Mouse (Mus musculus) intestine, embryonic 15.5 days (tissue): ENCODE data around the gene Arhgap44. TPM values are rescaled to one million over a fixed set of nuclear protein-coding genes. Genes with fewer than 3 reads are reported as not detected.
A peak's percentile ranks its signal among the peaks of the same experiment; 100 is the strongest.

Experiments
- ATAC-seq: fragments of 200-750 bp; cut with Nextera tagmentation; 2 replicates; pipeline ENCODE4 v1.8.0; 2017; ENCODE audit warnings: moderate TSS enrichment, moderate library complexity
- H3K27ac ChIP-seq: fragments of 300-500 bp; sonication (generic); 2 replicates; pipeline ENCODE4 v1.5.1; 2015; ENCODE audit warnings: mild to moderate bottlenecking, inconsistent platforms
- H3K27me3 ChIP-seq: fragments of 300-500 bp; sonication (generic); replicated peaks from 2 replicates; pipeline ENCODE4 v1.6.1; 2015; ENCODE audit warnings: inconsistent platforms
- H3K36me3 ChIP-seq: fragments of 300-500 bp; sonication (generic); 2 replicates; pipeline ENCODE4 v1.6.1; 2015; ENCODE audit warnings: inconsistent platforms
- H3K4me1 ChIP-seq: fragments of 300-500 bp; sonication (generic); replicated peaks from 2 replicates; pipeline ENCODE4 v1.6.1; 2015; ENCODE audit warnings: inconsistent platforms
- H3K4me2 ChIP-seq: fragments of 300-500 bp; sonication (generic); replicated peaks from 2 replicates; pipeline ENCODE4 v1.6.1; 2015; ENCODE audit warnings: mild to moderate bottlenecking, inconsistent platforms
- H3K4me3 ChIP-seq: fragments of 300-500 bp; sonication (generic); replicated peaks from 2 replicates; pipeline ENCODE4 v1.5.1; 2015; ENCODE audit warnings: inconsistent platforms
- H3K9ac ChIP-seq: fragments of 300-500 bp; sonication (generic); 2 replicates; pipeline ENCODE4 v1.6.1; 2015; ENCODE audit warnings: inconsistent platforms
- H3K9me3 ChIP-seq: fragments of 300-500 bp; sonication (generic); 2 replicates; pipeline ENCODE4 v1.6.1; 2016; ENCODE audit warnings: inconsistent platforms
- WGBS: fragments of 180-500 bp; shearing (Covaris S2); methylation state at CpG from one replicate; pipeline ENCODE4 v1.1.7; 2015; 5-methylcytosine and 5-hydroxymethylcytosine counted together
- polyA plus RNA-seq: library from polyadenylated mRNA; unstranded; fragments of >200 nt; fragmentation: Nextera tagmentation; extraction: Ambion mirVana; gene quantifications from 2 replicates; pipeline ENCODE4 v1.2.1, GENCODE M21; 2015

Gene Arhgap44
- polyA plus RNA-seq, 1 experiment from 2014 or later = 4.9 TPM

GRCm38 (mm10) chr11:64978720-64979488, 183.9 kb downstream of the Arhgap44 start, which contains the start of gene Elac2:
TSS of gene Elac2 (plus strand) at chr11:64979038.
- Histone ChIP-seq H3K27ac (no peak within 1 kb of the TSS), H3K4me3 (peak within 1 kb of the TSS; percentile 73)

GRCm38 (mm10) chr11:64972418-64972817, 190.3 kb downstream of the Arhgap44 start:
- Histone ChIP-seq H3K4me3 (no peak overlapping the region), H3K9ac (no peak overlapping the region), H3K9me3 (no peaks in the 10 kb centered on the region), H3K27ac (no peak overlapping the region), H3K4me2 (no peak overlapping the region), H3K4me1 (peaks cover 9% of the 10 kb centered on the region; the same call in 1 of the 2 replicates), H3K36me3 (no peaks in the 10 kb centered on the region), H3K27me3 (no peaks in the 10 kb centered on the region)
- ATAC-seq = no peak
- WGBS = 61% methylated on average over 2 of the region's 2 CpGs

More at GRCm38 (mm10) chr11:64978720-64979488, 183.9 kb downstream of the Arhgap44 start, which contains the start of gene Elac2:
- peak within 1 kb of the TSS; percentile 68 for H3K9ac ChIP-seq
- H3K9me3 ChIP-seq = no peaks in the 10 kb centered on the region
- WGBS = under 1% methylated on average over 65 of the region's 65 CpGs
- H3K4me1 ChIP-seq = peaks cover 9% of the 10 kb centered on the region
- H3K4me2 ChIP-seq = peak within 1 kb of the TSS; percentile 68
- ATAC-seq = peak; percentile 100
- no peaks in the 10 kb centered on the region for H3K27me3 ChIP-seq
- peaks cover 15% of the 10 kb centered on the region; the same call in 1 of the 2 replicates for H3K36me3 ChIP-seq

DNA sequence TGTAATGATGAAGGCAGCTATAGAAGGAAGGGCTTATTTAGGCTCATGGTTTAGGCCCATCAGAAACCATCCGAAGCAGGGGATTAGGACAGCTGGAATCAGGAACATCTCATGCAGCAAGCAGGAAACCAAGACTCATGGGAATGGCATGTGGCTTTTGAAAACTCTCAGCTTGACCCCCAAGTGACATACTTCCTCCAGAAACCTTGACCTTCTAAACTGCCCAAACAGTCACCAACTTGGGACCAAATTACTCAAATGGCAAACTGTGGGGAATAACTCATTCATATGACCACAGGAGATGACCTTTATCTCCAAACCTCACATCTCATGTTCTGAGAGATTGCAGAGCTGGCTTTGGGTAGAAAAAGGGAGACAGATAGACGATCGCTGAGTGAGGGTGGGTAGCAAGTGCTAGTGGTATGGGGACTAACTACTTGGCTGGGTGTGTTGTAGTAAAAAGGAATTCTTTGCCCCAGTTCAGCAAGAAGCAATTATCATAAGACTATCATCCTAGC, 191.2 kb downstream of the Arhgap44 start:
- no peak overlapping the region for H3K4me3 ChIP-seq
- H3K36me3 ChIP-seq = no peaks in the 10 kb centered on the region
- peaks cover 9% of the 10 kb centered on the region; the same call in 1 of the 2 replicates for H3K4me1 ChIP-seq
- ATAC-seq = no peak
- whole genome bisulfite sequencing = 74% methylated on average over 3 of the region's 3 CpGs
- no peaks in the 10 kb centered on the region for H3K27me3 ChIP-seq
- no peaks in the 10 kb centered on the region for H3K9me3 ChIP-seq
- H3K9ac ChIP-seq = no peak overlapping the region
- H3K27ac ChIP-seq = no peak overlapping the region
- no peak overlapping the region for H3K4me2 ChIP-seq

DNA sequence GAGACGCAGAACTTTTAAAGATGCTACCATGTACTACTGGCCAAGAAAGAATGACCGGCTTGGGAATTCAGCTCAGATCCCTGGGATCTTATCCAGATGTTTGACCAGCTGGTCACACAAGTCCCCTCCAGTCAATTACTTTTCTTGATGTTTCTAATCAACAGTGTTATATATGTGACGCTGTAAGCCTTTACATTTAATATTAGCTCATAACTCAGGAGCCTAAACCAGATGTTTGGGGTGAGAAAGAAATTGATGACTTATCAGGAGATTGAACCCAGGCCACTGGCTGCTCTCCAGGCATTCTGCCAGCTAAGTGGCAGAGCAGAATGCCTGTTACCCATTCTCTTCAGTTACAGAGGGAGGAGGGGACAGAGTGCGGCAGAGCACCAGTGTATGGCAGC, 193.8 kb downstream of the Arhgap44 start:
- H3K27ac ChIP-seq = no peak overlapping the region
- ATAC-seq = peak; percentile 43; the same call in 1 of the 2 replicates
- no peak overlapping the region for H3K9ac ChIP-seq
- no peaks in the 10 kb centered on the region for H3K27me3 ChIP-seq
- H3K4me2 ChIP-seq = no peak overlapping the region
- H3K4me1 ChIP-seq = peaks cover 9% of the 10 kb centered on the region; the same call in 1 of the 2 replicates
- no peaks in the 10 kb centered on the region for H3K9me3 ChIP-seq
- H3K36me3 ChIP-seq = no peaks in the 10 kb centered on the region
- H3K4me3 ChIP-seq = no peak overlapping the region
- WGBS = 41% methylated on average over 4 of the region's 4 CpGs

- H3K4me1 ChIP-seq = peaks cover 9% of the 10 kb centered on the region; the same call in 1 of the 2 replicates
- no peaks in the 10 kb centered on the region for H3K27me3 ChIP-seq
- WGBS = 8% methylated on average over 3 of the region's 3 CpGs
- H3K4me2 ChIP-seq = no peak overlapping the region
- peak; percentile 81 for ATAC-seq
- H3K4me3 ChIP-seq = no peak overlapping the region
- no peaks in the 10 kb centered on the region for H3K36me3 ChIP-seq
- no peak overlapping the region for H3K27ac ChIP-seq
- H3K9me3 ChIP-seq = no peaks in the 10 kb centered on the region
- no peak overlapping the region for H3K9ac ChIP-seq
Measured at GRCm38 (mm10) chr11:64968507-64968906, 194.3 kb downstream of the Arhgap44 start.

DNA sequence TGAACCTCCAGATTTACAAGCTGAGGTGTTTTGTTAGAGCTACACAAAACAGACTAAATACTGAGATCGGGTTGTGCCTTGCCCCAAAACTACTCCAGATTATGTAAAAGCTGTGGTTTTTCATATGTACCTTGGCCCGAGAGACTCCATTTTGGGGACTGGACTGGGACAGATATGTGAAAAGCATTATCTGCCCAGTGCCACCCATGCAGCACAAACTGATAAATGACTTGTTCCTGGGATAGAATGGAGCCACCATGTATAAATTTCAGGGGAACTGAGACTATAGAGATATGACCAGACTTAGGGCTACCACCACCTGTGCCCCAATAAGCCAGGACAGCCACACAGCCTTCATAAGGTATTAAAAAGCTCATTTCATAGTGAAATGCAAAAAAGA, 200.1 kb downstream of the Arhgap44 start:
- Histone ChIP-seq H3K4me2 (no peak overlapping the region), H3K4me1 (peaks cover under 1% of the 10 kb centered on the region; the same call in 1 of the 2 replicates), H3K36me3 (no peaks in the 10 kb centered on the region), H3K27ac (no peak overlapping the region), H3K4me3 (no peak overlapping the region), H3K9me3 (no peaks in the 10 kb centered on the region), H3K27me3 (no peaks in the 10 kb centered on the region), H3K9ac (no peak overlapping the region)
- WGBS = 91% methylated on average over 2 of the region's 2 CpGs
- ATAC-seq = no peak

DNA sequence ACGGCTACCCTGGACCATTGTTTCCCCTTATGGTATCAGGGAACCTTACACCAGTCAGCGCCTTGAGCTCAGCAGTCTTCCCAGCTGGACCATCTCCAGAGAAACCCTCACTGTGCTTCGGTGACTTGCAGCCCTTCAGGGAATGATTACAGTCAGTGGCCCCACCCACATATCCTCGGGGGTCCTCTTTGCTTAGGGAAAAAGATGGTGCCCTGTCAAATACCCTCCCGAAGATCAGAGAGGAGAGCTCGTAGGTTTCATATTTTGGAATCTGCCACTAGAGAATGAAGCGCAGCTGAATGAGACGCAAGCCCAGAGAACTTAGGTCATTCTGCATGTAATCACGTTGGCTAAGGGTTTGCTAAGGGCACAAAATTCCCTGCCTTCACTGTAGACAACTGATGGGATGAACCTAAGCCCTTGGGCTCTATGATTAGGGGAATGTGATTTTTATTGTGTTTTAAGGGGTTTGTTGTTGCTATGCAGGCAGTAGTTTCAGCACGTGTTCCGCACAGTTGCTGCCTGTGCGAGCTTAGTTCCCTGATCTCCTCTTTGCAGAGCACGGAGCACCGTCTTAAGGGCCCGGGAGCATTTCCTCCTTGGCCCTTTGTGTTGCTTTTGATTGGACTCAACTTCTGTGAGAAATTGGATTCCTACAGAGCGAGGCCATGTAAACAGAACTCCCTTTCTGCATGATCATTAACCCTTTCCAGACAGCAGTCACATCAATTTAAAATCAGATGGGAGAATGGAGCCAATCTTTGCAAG, 205.6 kb downstream of the Arhgap44 start:
- H3K4me3 ChIP-seq = no peak overlapping the region
- ATAC-seq = peak; percentile 39; the same call in 1 of the 2 replicates

More for the DNA sequence above, 205.6 kb downstream of the Arhgap44 start:
- Histone ChIP-seq H3K4me2 (peak overlapping the region; percentile 48), H3K36me3 (no peaks in the 10 kb centered on the region), H3K9ac (no peak overlapping the region), H3K27ac (no peak overlapping the region), H3K4me1 (no peaks in the 10 kb centered on the region), H3K9me3 (no peaks in the 10 kb centered on the region), H3K27me3 (no peaks in the 10 kb centered on the region)
- WGBS = 9% methylated on average over 16 of the region's 16 CpGs

Other genes starting within 250 kb of the Arhgap44 start
- gene Elac2, start 183.9 kb downstream of the Arhgap44 start, polyA plus RNA-seq = 28.2 and 28.4 TPM in 2 replicates
- not detected in 2 replicates for gene 1700086D15Rik, start 3.1 kb downstream of the Arhgap44 start, polyA plus RNA-seq
- gene Myocd, start 107.0 kb upstream of the Arhgap44 start, polyA plus RNA-seq = 28.9 and 31.5 TPM in 2 replicates